Mouse (Mus musculus) myocyte (in vitro differentiated cells): ENCODE data around the gene Abcb10. TPM values are rescaled to one million over a fixed set of nuclear protein-coding genes. Genes with fewer than 3 reads are reported as not detected.

ENCODE experiments used
- H3K27me3 ChIP-seq: one replicate; pipeline ENCODE4 v1.6.1; 2011; ENCODE audit not compliant: control insufficient read depth, insufficient read depth, insufficient read length
- H3K36me3 ChIP-seq: one replicate; pipeline ENCODE4 v1.6.1; 2011; ENCODE audit not compliant: control insufficient read depth, insufficient read depth
- H3K4me2 ChIP-seq: one replicate; pipeline ENCODE4 v1.6.1; 2011; ENCODE audit warnings: low read depth, control low read depth
- H3K4me3 ChIP-seq: one replicate; pipeline ENCODE4 v1.5.1; 2011; ENCODE audit warnings: mild to moderate bottlenecking, control low read depth, moderate library complexity
- H3K79me2 ChIP-seq: one replicate; pipeline ENCODE4 v1.6.1; 2011; ENCODE audit not compliant: control insufficient read depth, insufficient read depth
- H3ac ChIP-seq: one replicate; pipeline ENCODE4 v1.6.1; 2011; ENCODE audit not compliant: control insufficient read depth, insufficient read length
- CEBPB ChIP-seq: IDR thresholded peaks from 2 replicates; pipeline ENCODE4 v1.6.1; 2011; ENCODE audit warnings: mild to moderate bottlenecking, moderate library complexity; ENCODE audit not compliant: poor library complexity, insufficient read depth, severe bottlenecking
- E2F4 ChIP-seq: IDR thresholded peaks from one replicate; pipeline ENCODE4 v1.6.1; 2011; ENCODE audit warnings: mild to moderate bottlenecking, control low read depth, moderate library complexity; ENCODE audit not compliant: insufficient read depth
- MAX ChIP-seq: IDR thresholded peaks from one replicate; pipeline ENCODE4 v1.6.1; 2011; ENCODE audit warnings: low read depth, mild to moderate bottlenecking, control low read depth
- MYOD1 ChIP-seq, 3 experiments: IDR thresholded peaks; one replicate each; pipeline ENCODE4 v1.6.1; 2011; ENCODE audit warnings: control low read depth in 2 of 3, low read depth in 2 of 3, mild to moderate bottlenecking in 2 of 3, moderate library complexity in 1 of 3; ENCODE audit not compliant: insufficient read length in 2 of 3, control insufficient read depth in 1 of 3
- MYOG ChIP-seq, 3 experiments: IDR thresholded peaks; one replicate each; pipeline ENCODE4 v1.6.1; 2011; ENCODE audit warnings: control low read depth in 2 of 3, low read depth in 2 of 3, mild to moderate bottlenecking in 2 of 3; ENCODE audit not compliant: insufficient read length in 2 of 3, control insufficient read depth in 1 of 3, insufficient read depth in 1 of 3
- POLR2A ChIP-seq: IDR thresholded peaks from one replicate; pipeline ENCODE4 v1.6.1; 2011; ENCODE audit warnings: low read depth, mild to moderate bottlenecking, control low read depth, moderate library complexity; ENCODE audit not compliant: insufficient read length
- POLR2AphosphoS2 ChIP-seq: IDR thresholded peaks from one replicate; pipeline ENCODE4 v1.6.1; 2011; ENCODE audit warnings: low read depth, control low read depth; ENCODE audit not compliant: insufficient read length
- REST ChIP-seq: IDR thresholded peaks from one replicate; pipeline ENCODE4 v1.6.1; 2011; ENCODE audit warnings: mild to moderate bottlenecking, control low read depth, moderate library complexity; ENCODE audit not compliant: insufficient read depth, insufficient read length
- SRF ChIP-seq: IDR thresholded peaks from one replicate; pipeline ENCODE4 v1.6.1; 2011; ENCODE audit warnings: low read depth; ENCODE audit not compliant: control insufficient read depth, insufficient read length
- TCF12 ChIP-seq: IDR thresholded peaks from one replicate; pipeline ENCODE4 v1.6.1; 2011; ENCODE audit warnings: mild to moderate bottlenecking, control low read depth; ENCODE audit not compliant: poor library complexity, insufficient read depth, severe bottlenecking
- TCF3 ChIP-seq: IDR thresholded peaks from one replicate; pipeline ENCODE4 v1.6.1; 2011; ENCODE audit warnings: low read depth, control low read depth; ENCODE audit not compliant: insufficient read length
- USF1 ChIP-seq: IDR thresholded peaks from one replicate; pipeline ENCODE4 v1.6.1; 2011; ENCODE audit warnings: low read depth, mild to moderate bottlenecking, control low read depth, moderate library complexity
- polyA plus RNA-seq: library from polyadenylated mRNA; unstranded; fragments of >200 nt; fragmentation: generic; extraction: Trizol; gene quantifications from one replicate; pipeline ENCODE4 v1.2.1, GENCODE M21; 2012; ENCODE audit warnings: missing spikeins

Gene Abcb10
- polyA plus RNA-seq, 1 experiment: 11.0 TPM

DNA sequence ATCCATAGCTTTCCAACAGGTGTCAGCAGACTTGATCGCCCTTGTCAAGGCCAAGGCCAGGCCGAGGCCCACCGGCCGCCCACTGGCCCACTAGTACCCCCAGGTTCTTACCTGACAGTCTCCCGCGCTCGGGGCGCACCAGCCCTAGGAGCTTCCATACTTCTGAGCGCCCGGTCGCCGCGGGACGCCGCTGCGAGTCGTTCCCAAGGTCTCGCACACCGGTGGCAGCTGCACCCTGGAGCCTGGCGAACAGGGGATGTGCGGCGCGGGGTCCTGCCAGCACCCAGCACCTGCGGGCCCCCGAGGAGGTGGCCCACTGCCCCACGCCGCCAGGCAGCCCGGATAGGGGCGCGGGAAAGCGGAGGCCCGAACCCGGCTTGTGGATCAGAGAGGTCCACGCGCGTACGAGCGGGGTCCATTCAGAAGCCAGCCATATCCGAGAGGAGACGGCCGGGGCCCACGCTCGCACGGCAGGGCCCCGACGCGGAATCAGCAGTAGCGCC is 580 bp downstream of the Abcb10 start:
- peak overlapping the region; percentile 39 for H3K4me3 ChIP-seq
- H3K79me2 ChIP-seq: no peaks in the 10 kb centered on the region
- no peaks in the 10 kb centered on the region for H3K27me3 ChIP-seq
- peak overlapping the region; percentile 69 for H3K4me2 ChIP-seq
- TF ChIP-seq MYOD1 (IDR thresholded peaks at IDR 0.05; ENCODE audit: control insufficient read depth in 1 of 3, insufficient read length in 2 of 3, low read depth in 2 of 3): peak in 1 of 3 experiments; percentile 13
- no peak for TF ChIP-seq POLR2A
- peak in 2 of 3 experiments; percentile 18 to 27 for TF ChIP-seq MYOG (IDR thresholded peaks at IDR 0.05; ENCODE audit: control insufficient read depth in 1 of 3, insufficient read depth in 1 of 3, insufficient read length in 2 of 3, low read depth in 2 of 3)
- peak overlapping the region; percentile 51 for H3ac ChIP-seq
- H3K36me3 ChIP-seq: no peaks in the 10 kb centered on the region

DNA sequence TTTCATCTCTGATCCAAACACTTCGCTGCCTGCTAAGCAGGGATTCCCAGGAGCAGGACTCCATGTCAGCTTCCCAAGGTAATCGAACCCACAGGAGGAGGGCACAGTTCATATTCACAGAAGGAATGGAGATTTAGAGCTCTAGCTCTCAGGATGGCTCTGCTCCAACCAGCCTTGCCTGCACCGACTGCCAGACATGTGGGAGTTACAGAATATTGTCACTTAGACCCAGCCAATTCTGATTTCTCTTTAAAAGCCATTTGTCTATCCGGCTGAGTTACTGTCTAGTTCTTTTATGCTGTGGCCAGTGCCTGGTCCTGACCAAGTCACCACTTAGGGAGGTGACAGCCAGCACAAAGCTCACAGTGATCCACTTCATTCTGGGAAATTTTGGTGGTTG is 1.2 kb downstream of the Abcb10 start:
- Histone ChIP-seq H3ac (peak overlapping the region; percentile 51), H3K79me2 (no peaks in the 10 kb centered on the region), H3K27me3 (no peaks in the 10 kb centered on the region), H3K36me3 (no peaks in the 10 kb centered on the region), H3K4me2 (peak overlapping the region; percentile 69), H3K4me3 (peak overlapping the region; percentile 39)
- TF ChIP-seq USF1 (no peak), POLR2AphosphoS2 (no peak), MYOG (IDR thresholded peaks at IDR 0.05; ENCODE audit: control insufficient read depth in 1 of 3, insufficient read depth in 1 of 3, insufficient read length in 2 of 3, low read depth in 2 of 3) (no peak)

DNA sequence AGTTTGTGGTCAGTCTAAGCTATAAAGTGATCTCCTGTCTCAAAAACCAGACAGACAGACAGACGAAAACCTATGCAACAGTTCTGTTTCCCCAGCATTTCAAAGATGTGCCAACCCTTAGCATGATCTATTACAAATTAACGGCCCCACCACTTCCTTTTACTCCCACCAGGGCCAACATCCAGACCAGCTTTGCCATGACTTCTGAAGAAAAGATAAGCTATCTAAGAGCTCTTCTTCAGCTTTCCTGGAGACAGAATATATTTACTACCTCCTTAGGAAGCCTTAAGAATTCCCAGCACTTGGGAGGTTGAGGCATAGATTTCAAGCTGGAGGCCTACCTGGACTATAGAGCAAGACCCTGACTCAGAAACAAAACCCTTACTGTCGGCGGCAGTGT is 2.7 kb downstream of the Abcb10 start:
- TF ChIP-seq MYOG (IDR thresholded peaks at IDR 0.05; ENCODE audit: control insufficient read depth in 1 of 3, insufficient read depth in 1 of 3, insufficient read length in 2 of 3, low read depth in 2 of 3) (no peak), CEBPB (no peak), POLR2AphosphoS2 (no peak), MYOD1 (IDR thresholded peaks at IDR 0.05; ENCODE audit: control insufficient read depth in 1 of 3, insufficient read length in 2 of 3, low read depth in 2 of 3) (no peak), USF1 (no peak), TCF12 (no peak), SRF (no peak), MAX (no peak), TCF3 (no peak), E2F4 (no peak), REST (no peak), POLR2A (no peak)
- Histone ChIP-seq H3K79me2 (no peaks in the 10 kb centered on the region), H3K27me3 (no peaks in the 10 kb centered on the region), H3K36me3 (no peaks in the 10 kb centered on the region), H3ac (no peak overlapping the region), H3K4me2 (no peak overlapping the region), H3K4me3 (no peak overlapping the region)

DNA sequence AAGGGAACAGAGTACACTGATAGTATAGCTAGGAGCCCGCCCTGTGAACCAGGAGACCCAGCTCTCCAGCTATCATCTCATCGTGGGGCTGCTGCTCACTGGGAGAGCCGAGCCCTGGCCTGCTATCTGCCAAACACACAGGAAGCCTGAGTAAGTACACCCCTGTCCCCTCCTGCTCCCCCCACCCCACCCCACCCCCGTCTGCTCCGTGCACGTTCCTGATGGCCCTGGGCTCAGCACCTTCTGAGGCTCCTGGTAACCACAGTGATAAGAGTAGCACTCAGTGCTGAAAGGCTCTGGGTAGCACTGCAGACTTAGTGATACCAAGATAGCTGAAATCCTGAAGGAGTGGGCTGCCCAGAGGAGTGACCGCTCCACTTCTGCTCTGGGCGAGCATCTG is 4.0 kb downstream of the Abcb10 start:
- Histone ChIP-seq H3K36me3 (no peaks in the 10 kb centered on the region), H3ac (no peak overlapping the region), H3K27me3 (no peaks in the 10 kb centered on the region), H3K4me3 (no peak overlapping the region), H3K79me2 (no peaks in the 10 kb centered on the region), H3K4me2 (no peak overlapping the region)
- no peak for TF ChIP-seq MYOG (IDR thresholded peaks at IDR 0.05; ENCODE audit: control insufficient read depth in 1 of 3, insufficient read depth in 1 of 3, insufficient read length in 2 of 3, low read depth in 2 of 3)
- TF ChIP-seq POLR2A: no peak
- TF ChIP-seq TCF3: no peak
- no peak for TF ChIP-seq POLR2AphosphoS2
- TF ChIP-seq MAX: no peak
- no peak for TF ChIP-seq SRF
- no peak for TF ChIP-seq USF1
- no peak for TF ChIP-seq MYOD1 (IDR thresholded peaks at IDR 0.05; ENCODE audit: control insufficient read depth in 1 of 3, insufficient read length in 2 of 3, low read depth in 2 of 3)
- TF ChIP-seq CEBPB: no peak
- TF ChIP-seq REST: no peak
- TF ChIP-seq E2F4: no peak
- no peak for TF ChIP-seq TCF12

GRCm38 (mm10) chr8:123978166-123978838 is 4.6 kb downstream of the Abcb10 start:
- Histone ChIP-seq H3ac (no peak overlapping the region), H3K36me3 (no peaks in the 10 kb centered on the region), H3K27me3 (no peaks in the 10 kb centered on the region), H3K4me2 (no peak overlapping the region), H3K4me3 (no peak overlapping the region), H3K79me2 (no peaks in the 10 kb centered on the region)
- TF ChIP-seq POLR2AphosphoS2: no peak
- no peak for TF ChIP-seq MAX
- TF ChIP-seq MYOG (IDR thresholded peaks at IDR 0.05; ENCODE audit: control insufficient read depth in 1 of 3, insufficient read depth in 1 of 3, insufficient read length in 2 of 3, low read depth in 2 of 3): no peak
- TF ChIP-seq USF1: no peak
- TF ChIP-seq SRF: no peak
- no peak for TF ChIP-seq POLR2A
- TF ChIP-seq TCF12: no peak
- no peak for TF ChIP-seq REST
- no peak for TF ChIP-seq E2F4
- no peak for TF ChIP-seq MYOD1 (IDR thresholded peaks at IDR 0.05; ENCODE audit: control insufficient read depth in 1 of 3, insufficient read length in 2 of 3, low read depth in 2 of 3)
- no peak for TF ChIP-seq CEBPB
- TF ChIP-seq TCF3: no peak
